Mouse (Mus musculus) kidney, postnatal 25 days (tissue): ENCODE data around the gene Hist1h2bc.
"Not testable (repeated sequence)": the region's sequence is repeated elsewhere in the genome, so short reads cannot be mapped to it uniquely, and the experiment has no call there.

Experiments
- DNase-seq, 2 experiments: peaks; one replicate each; pipeline ENCODE4 v3.0.0; 2021; ENCODE audit warnings: mixed read lengths in 2 of 2

Gene Hist1h2bc

GRCm38 (mm10) chr13:23700786-23701520, 17.0 kb downstream of the Hist1h2bc start:
- DNase-seq = peak; percentile 81

GRCm38 (mm10) chr13:23702220-23702619, 18.2 kb downstream of the Hist1h2bc start:
- DNase-seq = no peak

- not testable (repeated sequence) for DNase-seq
Measured at GRCm38 (mm10) chr13:23702801-23703200, 18.8 kb downstream of the Hist1h2bc start.

- no peak for DNase-seq
Measured at GRCm38 (mm10) chr13:23705751-23706356, 21.9 kb downstream of the Hist1h2bc start.

- DNase-seq = no peak
Measured at GRCm38 (mm10) chr13:23706771-23707170, 22.8 kb downstream of the Hist1h2bc start.

- no peak for DNase-seq
Measured at GRCm38 (mm10) chr13:23708041-23708440, 24.0 kb downstream of the Hist1h2bc start.

- DNase-seq = peak in 1 of 2 experiments; percentile 34
Measured at GRCm38 (mm10) chr13:23708654-23709053, 24.7 kb downstream of the Hist1h2bc start.

- peak in 1 of 2 experiments; percentile 10 for DNase-seq
Measured at GRCm38 (mm10) chr13:23709714-23710373, 25.8 kb downstream of the Hist1h2bc start.

- DNase-seq = peak; percentile 60 to 78
Measured at GRCm38 (mm10) chr13:23710374-23711089, 26.5 kb downstream of the Hist1h2bc start, which contains the start of gene Hfe. TSS of gene Hfe (minus strand) at chr13:23710854.

- no peak for DNase-seq
Measured at GRCm38 (mm10) chr13:23716261-23717042, 32.5 kb downstream of the Hist1h2bc start.

GRCm38 (mm10) chr13:23717176-23717575, 33.2 kb downstream of the Hist1h2bc start:
- no peak for DNase-seq

GRCm38 (mm10) chr13:23717593-23718245, 33.7 kb downstream of the Hist1h2bc start:
- not testable (repeated sequence) for DNase-seq

- DNase-seq = no peak
Measured at GRCm38 (mm10) chr13:23724239-23724638, 40.2 kb downstream of the Hist1h2bc start.

GRCm38 (mm10) chr13:23725213-23725612, 41.2 kb downstream of the Hist1h2bc start:
- DNase-seq = no peak

GRCm38 (mm10) chr13:23728472-23729191, 44.6 kb downstream of the Hist1h2bc start:
- no peak for DNase-seq

- no peak for DNase-seq
Measured at GRCm38 (mm10) chr13:23729192-23729525, 45.2 kb downstream of the Hist1h2bc start.

- DNase-seq = no peak
Measured at GRCm38 (mm10) chr13:23729706-23730105, 45.7 kb downstream of the Hist1h2bc start.

- DNase-seq = peak; percentile 65 to 84
Measured at GRCm38 (mm10) chr13:23730479-23730878, 46.5 kb downstream of the Hist1h2bc start.

GRCm38 (mm10) chr13:23732156-23732804, 48.3 kb downstream of the Hist1h2bc start:
- peak in 1 of 2 experiments; percentile 51 for DNase-seq

- DNase-seq = no peak
Measured at GRCm38 (mm10) chr13:23737091-23737490, 53.1 kb downstream of the Hist1h2bc start.
